Mouse (Mus musculus): ENCODE results near the gene Cct2.

DNA sequence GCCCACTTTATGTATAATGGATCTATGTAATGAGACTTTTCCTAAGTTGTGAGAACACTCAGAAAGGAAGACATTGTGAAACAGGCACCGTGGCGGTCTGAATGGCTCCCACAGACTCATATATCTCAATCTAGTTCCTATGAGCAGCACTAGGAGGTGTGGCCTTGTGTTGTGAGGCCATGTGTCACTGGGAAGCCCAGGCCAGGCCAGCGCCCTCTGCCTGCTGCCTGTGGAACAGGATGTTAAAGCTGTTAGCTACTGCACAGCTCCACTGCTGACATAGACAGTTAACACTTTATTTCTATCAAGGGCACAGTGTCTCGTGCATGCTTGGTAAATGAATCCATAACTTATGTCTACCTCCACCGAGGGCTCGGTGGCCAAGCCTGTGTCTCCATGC lies 14.7 kb upstream of the Cct2 start:
- TF ChIP-seq GATA1 (IDR thresholded peaks at IDR 0.05; ENCODE audit: low read length): no peak
- no peak for TF ChIP-seq TAL1 (IDR thresholded peaks at IDR 0.05; ENCODE audit: low read length)

All from erythroblast, embryonic 14.5 days (primary cell).